Mouse (Mus musculus): ENCODE measurements at regions not wholly inside any gene's neighbourhood (a gene's known extent, or its start where the extent isn't known, plus 50 kb on each side); places are given as distances from the start of the nearest gene placed in this dataset.

GRCm38 (mm10) chr7:72726214-72726854 is 419.9 kb upstream of the Mctp2 start:
- peak in 1 of 2 experiments; percentile 9 for DNase-seq (ENCODE audit: inconsistent age in 2 of 2, low spot score in 1 of 2)

DNA sequence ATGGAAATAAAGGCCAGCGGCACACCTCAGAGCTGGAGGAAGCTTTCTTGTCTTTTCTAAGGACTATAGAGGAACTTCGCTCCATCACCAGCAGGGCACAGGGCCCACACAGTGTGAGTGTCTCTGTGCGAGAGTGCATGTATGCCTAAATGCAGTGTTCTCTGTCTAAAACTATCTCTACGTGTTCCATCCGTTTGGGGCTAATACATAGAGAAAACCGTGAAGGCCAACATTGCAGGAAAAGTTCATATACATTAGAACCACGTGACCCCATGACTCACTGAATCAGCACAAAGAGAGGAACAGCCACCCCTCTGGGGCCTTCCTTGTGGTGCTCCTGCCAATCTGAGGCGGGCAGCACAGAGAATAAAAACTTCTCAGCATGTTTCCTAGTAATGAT is 431.4 kb upstream of the Mctp2 start:
- no peak for DNase-seq (ENCODE audit: inconsistent age in 2 of 2, low spot score in 1 of 2)

DNA sequence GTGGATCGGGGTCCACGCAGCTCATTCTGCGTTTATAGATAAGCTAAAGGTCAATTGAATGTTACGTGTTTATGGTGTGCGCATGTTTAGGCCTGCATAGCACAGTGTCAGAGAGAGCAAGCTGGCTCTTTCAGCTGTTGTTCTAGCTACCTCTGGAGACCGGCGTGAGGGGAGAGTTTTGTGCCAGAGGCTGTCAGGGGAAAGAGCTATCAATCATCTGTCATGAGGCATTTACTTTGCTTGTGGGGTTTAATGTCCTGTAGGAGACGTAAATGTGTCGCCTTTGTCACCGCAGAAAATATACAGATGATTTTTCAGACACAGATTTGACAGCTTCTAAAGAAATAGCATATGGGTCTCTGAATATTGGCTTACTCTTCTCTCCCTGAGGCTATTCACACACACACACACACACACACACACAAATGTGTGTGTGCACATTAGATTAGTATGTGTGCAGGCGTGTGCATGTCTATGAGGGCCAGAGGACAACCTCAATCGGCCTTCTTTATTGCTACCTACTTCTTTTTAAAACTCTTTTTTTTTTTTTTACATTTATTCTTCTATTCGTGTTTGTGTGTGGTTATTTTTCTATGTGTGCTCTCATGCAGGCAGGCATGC is 432.0 kb upstream of the Mctp2 start:
- DNase-seq (ENCODE audit: inconsistent age in 2 of 2, low spot score in 1 of 2) = peak in 1 of 2 experiments; percentile 13

DNA sequence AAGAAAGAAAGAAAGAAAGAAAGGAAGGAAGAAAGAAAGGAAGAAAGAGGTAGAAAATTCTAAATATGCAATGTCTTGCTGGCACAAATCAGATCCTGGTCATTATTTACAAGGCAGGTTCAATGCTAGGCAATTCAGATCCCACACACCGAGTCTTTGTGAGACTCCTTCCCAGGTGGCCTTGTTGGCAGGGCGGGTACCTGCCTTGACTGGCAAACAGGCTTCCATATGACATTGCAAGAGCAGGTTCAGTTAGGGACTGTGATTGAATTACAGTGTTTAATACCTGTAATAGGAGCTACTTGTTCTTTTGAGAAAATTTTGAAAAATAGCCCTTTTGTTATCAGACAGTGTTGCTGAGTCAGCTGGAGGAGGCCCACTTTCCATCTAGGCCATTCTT is 436.0 kb upstream of the Mctp2 start:
- DNase-seq (ENCODE audit: inconsistent age in 2 of 2, low spot score in 1 of 2) = no peak

DNA sequence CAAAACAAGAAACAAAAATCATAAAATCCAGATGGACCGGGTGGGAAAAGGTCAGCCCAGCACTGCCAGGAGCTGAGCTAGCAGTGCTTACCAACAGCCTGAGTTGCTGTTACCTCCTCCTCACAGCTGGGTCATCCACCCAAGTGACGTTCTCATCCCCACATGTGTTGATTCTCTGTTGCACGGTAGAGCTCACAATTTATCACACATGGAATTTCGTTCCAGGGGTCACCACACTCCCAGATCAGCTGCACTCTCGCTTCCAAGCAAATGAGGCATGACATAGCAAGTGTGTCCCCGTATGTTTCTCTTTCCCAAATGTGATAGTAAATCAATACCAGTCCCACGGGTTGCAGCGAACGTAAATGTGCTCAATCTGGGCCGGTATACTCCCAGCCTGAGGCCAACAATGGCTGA is 445.1 kb upstream of the Mctp2 start:
- no peak for DNase-seq (ENCODE audit: inconsistent age in 2 of 2, low spot score in 1 of 2)

- no peak for DNase-seq (ENCODE audit: inconsistent age in 2 of 2, low spot score in 1 of 2)
These were observed 446.7 kb upstream of the Mctp2 start for GRCm38 (mm10) chr7:72753053-72753559.

- no peak for DNase-seq (ENCODE audit: inconsistent age in 2 of 2, low spot score in 1 of 2)
These were observed 456.3 kb upstream of the Mctp2 start for GRCm38 (mm10) chr7:72762711-72763110.

DNA sequence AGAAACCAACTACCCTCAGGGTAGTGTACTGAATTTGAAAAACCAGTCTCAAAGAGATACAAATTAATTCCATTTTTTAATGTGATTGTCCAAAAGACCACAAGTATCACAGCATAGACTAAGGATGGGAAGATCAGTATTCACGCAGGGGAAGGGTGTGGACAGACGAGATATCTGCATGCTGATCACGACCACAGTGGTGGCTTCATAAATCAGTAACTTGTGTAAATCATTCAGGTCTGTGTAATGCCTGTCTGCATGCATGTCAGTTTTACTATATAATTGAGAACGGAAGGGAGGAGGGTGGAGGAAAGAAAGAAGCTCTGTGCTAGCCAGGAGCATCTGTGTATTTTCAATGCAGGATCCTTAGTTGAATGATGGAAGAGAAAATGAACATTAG is 462.3 kb upstream of the Mctp2 start:
- DNase-seq (ENCODE audit: inconsistent age in 2 of 2, low spot score in 1 of 2) = no peak

DNA sequence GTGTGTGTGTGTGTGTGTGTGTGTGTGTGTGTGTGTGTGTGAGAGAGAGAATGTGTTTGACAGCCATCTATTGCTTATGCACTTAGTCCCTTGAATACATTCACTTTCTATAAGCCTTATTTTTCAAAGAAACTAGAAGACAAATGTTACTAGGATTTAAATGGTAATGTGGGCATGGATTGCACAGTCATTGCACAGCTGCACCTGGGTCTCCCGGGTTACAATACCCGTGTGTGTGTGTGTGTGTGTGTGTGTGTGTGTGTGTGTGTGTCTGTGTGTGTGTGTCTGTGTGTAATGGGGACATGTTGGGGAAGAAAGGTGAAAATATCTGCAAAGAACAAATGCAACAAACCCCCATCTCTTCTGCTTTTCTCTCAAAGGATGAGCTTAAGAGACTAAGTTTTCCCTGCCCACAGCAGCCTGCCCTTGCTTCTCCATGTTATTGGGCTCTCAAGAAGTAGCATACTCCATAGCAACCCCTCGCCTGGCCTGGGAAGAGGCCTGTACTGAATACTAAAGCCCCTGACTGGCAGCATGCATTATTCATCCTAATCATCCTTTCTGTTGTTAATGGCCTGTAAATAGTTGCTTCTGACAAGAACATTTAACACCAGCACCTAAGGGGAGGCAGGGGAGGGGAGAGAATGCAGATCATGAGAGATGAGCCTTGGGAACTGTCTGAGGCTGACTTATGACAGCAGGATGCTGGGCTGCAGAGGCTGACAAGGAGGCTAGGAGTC is 467.8 kb upstream of the Mctp2 start:
- DNase-seq (ENCODE audit: inconsistent age in 2 of 2, low spot score in 1 of 2) = no peak

DNA sequence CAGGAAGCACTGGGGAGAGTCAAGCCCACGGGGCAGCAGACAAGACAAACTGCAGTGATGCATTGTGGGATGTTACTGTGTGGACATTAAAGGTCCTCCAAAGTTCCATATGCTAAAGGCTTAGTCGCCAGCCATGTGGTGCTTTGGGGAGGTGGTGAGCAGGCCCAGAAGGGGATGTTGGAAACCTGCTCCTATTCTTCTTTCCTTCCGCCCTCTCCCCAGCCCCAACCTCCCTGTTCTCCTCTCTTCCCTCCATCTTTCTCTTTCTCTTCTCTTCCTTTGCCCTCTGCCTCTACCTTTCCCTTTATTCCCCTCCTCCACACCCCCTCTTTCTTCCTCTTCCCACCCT is 468.3 kb upstream of the Mctp2 start:
- DNase-seq (ENCODE audit: inconsistent age in 2 of 2, low spot score in 1 of 2) = no peak

GRCm38 (mm10) chr7:72787306-72787705 is 480.9 kb upstream of the Mctp2 start:
- DNase-seq (ENCODE audit: inconsistent age in 2 of 2, low spot score in 1 of 2) = no peak

DNA sequence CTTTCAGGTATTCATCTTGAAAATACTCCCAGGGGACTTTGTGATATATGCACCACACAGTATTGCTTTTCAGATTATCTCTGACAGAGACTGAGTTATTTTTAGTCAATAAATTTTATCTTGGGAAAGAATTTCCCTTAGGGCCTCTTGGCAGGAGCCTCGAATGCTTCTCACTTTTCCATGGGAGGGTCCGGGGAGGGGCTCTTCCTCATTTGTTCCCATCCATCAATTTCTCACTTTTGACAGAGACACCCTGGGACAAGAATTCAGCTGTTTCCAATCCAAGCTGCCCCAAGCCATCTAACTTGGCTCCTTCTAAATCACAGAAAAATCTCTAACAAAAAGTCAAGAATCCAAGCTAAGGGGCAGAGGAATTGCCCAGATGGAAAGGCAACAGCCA is 481.9 kb upstream of the Mctp2 start:
- no peak for DNase-seq (ENCODE audit: inconsistent age in 2 of 2, low spot score in 1 of 2)

- DNase-seq (ENCODE audit: inconsistent age in 2 of 2, low spot score in 1 of 2) = no peak
These were observed 515.7 kb upstream of the Mctp2 start for GRCm38 (mm10) chr7:72822142-72822541.

- DNase-seq (ENCODE audit: inconsistent age in 2 of 2, low spot score in 1 of 2) = no peak
These were observed 520.2 kb upstream of the Mctp2 start for GRCm38 (mm10) chr7:72826597-72826996.

- DNase-seq (ENCODE audit: inconsistent age in 2 of 2, low spot score in 1 of 2) = no peak
These were observed 529.0 kb upstream of the Mctp2 start for GRCm38 (mm10) chr7:72835423-72835822.

- peak; percentile 50 to 85 for DNase-seq (ENCODE audit: inconsistent age in 2 of 2, low spot score in 1 of 2)
These were observed 529.6 kb upstream of the Mctp2 start for GRCm38 (mm10) chr7:72836026-72836425.

GRCm38 (mm10) chr7:72836457-72836985 is 530.1 kb upstream of the Mctp2 start:
- DNase-seq (ENCODE audit: inconsistent age in 2 of 2, low spot score in 1 of 2) = no peak

DNA sequence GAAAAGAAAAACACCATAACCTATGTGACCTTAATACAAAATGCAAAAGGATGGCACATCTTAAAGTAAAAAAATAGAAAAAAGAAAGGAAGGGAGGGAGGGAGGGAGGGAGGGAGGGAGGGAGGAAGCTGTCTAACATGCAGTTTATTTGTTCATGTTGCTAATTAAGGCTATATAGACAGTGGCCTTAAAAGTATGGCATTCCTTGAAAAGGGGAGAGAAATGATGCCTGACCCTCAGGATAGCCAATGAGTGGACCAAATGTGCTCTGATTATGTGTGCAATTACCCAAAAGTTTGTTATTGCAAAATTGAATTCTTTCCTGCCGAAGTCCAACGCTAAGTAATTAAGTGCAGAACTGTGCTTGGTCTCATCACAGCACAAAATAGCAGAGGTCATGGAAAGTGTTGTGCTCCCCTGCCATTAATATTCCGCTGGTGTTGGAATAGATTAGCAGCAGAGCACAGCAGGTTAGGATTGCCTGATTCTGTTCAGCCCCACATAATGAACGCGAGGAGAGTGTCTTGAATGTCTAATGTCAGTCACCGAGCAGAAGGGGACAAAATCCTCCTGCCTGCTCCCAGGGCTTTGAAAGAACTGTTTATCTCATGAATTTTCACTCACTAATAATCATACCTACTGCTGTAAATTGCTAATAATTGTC is 531.7 kb upstream of the Mctp2 start:
- DNase-seq (ENCODE audit: inconsistent age in 2 of 2, low spot score in 1 of 2) = no peak

- no peak for DNase-seq (ENCODE audit: inconsistent age in 2 of 2, low spot score in 1 of 2)
These were observed 524.0 kb upstream of the Rgma start for GRCm38 (mm10) chr7:72851346-72851745.

- DNase-seq (ENCODE audit: inconsistent age in 2 of 2, low spot score in 1 of 2) = no peak
These were observed 520.8 kb upstream of the Rgma start for GRCm38 (mm10) chr7:72854501-72855002.

Measured in adrenal gland, adult (tissue).